Mouse (Mus musculus) CD4-positive, CD25-positive, alpha-beta regulatory T cell, adult 4 months (primary cell): ENCODE results near the gene Vmn2r83. TPM values are rescaled to one million over a fixed set of nuclear protein-coding genes. Genes with fewer than 3 reads are reported as not detected.
A peak's percentile ranks its signal among the peaks of the same experiment; 100 is the strongest.
"Not testable (repeated sequence)": the region's sequence is repeated elsewhere in the genome, so short reads cannot be mapped to it uniquely, and the experiment has no call there.

Source experiments
- ATAC-seq: one replicate; pipeline ENCODE4 v1.8.0; 2017
- polyA plus RNA-seq, 2 experiments: library from polyadenylated mRNA; unstranded; fragments of 100-300 nt; shearing (Covaris generic); gene quantifications; one replicate each; pipeline ENCODE4 v1.2.1; 2017

Gene Vmn2r83
- not detected for polyA plus RNA-seq

DNA sequence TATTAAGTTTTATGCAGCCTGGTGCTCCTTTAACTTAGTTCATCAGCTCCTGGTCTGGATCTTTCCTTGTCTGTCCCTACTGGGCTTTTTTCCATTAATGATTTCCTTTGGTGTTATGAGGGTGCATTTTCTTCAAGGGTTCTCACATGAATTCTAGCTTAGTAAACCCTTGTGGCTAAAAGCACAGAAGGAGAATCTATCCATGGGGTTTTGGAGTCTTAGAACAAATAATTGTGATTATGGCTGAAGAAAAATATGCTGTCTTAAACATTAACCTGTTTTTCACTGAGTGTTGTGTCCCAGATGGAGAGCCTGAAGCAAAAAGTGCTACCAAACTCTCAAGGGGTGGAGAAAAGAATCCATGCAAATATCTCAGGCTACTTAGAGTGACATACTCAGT lies at the start of gene Vmn2r83:
Vmn2r83 (plus strand) TSS at position 301 of the 400 bp plus-strand sequence.
- ATAC-seq = no peak

- not testable (repeated sequence) for ATAC-seq
Observed at GRCm38 (mm10) chr10:79435141-79435820, 33.2 kb upstream of the Vmn2r83 start.

GRCm38 (mm10) chr10:79495886-79496285 lies 27.4 kb downstream of the Vmn2r83 start:
- no peak for ATAC-seq

DNA sequence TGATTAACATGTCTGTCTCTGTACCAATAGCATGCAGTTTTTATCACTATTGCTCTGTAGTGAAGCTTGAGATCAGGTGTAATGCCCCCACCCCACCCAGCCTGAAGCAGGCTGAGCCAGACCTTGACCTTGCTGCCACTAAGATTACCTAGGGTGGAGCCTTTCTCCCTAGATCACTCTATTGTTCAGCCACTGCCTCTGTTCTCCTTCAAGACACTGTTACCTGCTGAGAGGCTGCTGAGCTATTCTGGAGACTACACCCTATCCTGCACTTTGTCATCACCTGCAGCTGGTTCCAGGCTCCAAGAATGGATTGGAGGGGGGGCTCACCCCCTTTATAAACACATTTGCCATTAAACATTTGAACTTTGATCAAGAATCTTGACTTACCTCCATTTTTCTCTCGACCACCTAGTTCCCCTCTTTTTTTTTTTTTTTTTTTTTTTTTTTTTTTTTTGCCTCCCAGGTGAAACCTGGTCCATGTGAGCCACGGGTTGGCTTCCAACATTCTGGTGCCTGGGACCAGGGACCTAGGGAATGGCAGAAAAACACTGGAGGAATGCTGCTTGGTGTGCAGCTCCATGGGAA lies 28.3 kb downstream of the Vmn2r83 start:
- no peak for ATAC-seq

GRCm38 (mm10) chr10:79502830-79503644 lies 34.5 kb downstream of the Vmn2r83 start:
- no peak for ATAC-seq

- ATAC-seq = no peak
Observed at GRCm38 (mm10) chr10:79506709-79507108, 38.2 kb downstream of the Vmn2r83 start.

DNA sequence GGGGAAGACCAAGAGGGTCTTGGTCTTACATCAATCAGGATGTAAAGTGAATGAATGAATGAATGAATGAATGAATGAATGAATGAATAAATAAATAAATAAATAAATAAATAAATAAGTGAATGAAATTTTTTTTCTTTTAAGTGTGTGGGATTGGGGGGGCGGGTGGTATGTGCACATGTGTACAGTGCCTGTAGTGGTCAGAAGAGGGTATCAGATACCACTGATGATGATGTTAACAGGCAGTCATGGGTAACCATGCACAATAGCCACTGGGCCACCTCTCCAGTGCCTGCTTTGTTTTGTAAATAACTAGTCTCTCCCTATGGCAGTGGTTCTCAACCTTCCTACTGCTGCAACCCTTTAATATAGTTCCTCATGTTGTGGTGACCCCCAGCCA lies 55.9 kb downstream of the Vmn2r83 start:
- ATAC-seq = no peak

GRCm38 (mm10) chr10:79525456-79526325 lies 57.2 kb downstream of the Vmn2r83 start:
- ATAC-seq = no peak

DNA sequence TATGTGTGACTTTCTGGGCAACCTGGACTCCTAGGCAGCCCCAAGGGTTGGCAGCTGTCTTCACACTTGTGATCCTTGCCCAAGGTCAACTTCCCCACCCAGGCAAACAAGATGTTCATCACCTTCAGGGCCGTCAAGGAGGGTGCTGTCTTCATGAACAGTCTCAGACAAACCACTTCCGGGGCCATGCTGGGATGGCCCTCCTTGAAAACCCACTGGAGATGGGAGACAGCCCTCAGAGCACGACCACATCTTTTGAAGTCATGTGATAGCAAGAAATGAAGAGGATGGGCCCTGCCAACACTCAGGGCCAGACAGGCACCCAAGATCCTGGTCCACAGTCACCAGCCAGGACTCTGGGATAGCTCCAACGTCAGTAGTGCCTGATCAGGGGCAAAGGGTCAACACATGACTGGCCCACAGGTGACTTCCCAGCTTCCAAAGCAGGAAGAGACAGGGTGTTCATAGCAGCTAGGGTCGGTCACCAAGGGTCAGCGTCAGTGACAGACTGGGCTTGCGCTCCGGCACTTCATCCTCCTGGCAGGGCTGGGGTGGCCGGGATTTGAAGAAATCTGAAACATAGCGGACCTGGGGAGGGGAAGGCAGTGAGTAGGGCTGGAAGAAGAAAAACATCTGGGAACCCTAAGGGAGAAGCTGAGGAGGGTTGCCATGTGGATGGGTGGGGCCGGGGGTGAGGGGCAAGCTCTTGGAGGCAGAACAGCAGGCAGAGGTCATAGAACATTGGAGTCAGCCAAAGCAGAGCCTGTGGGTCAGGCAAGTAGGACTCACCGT lies 58.3 kb downstream of the Vmn2r83 start:
- no peak for ATAC-seq

DNA sequence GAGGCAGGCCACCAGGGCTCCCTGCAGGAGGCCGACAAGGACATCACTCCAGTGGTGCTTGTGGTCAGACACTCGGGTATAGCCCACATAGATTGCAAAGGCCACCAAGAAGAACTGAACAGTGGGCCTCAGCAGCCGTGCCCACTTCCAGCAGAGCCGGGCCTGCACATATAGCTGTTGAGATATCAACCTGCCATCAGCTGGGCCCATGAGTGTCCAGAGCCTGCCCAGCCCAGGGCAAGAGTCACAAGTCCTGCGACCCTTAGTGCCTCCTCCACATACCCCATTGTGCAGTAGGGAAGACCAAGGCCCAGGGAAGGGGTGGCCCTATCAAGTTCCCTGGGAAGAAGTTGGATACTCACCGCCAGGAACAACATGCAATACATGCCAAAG lies 58.9 kb downstream of the Vmn2r83 start:
- ATAC-seq = no peak

GRCm38 (mm10) chr10:79528081-79528480 lies 59.5 kb downstream of the Vmn2r83 start:
- no peak for ATAC-seq

GRCm38 (mm10) chr10:79530241-79530640 lies 61.7 kb downstream of the Vmn2r83 start:
- ATAC-seq = no peak

GRCm38 (mm10) chr10:79530721-79531120 lies 62.2 kb downstream of the Vmn2r83 start:
- no peak for ATAC-seq

DNA sequence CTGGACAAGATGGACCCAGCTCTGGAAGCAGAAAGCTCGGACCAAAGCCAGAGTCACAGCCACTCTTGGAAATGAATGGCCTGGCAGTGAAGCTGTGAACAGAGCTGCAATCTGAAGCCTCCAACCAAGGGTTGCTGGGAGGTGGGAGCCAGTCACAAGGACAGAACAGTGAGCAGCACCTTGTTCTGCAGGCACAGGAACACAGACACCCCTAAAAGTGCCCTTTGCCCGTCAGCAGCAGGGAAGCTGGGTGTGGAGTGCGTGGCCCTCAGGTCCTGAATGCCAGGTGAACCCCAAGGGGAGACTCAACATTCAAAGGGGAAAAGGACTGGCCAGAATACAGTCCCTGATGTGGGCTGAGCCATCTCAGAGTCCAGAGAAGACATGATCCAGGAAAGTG lies 63.1 kb downstream of the Vmn2r83 start:
- ATAC-seq = no peak

GRCm38 (mm10) chr10:79532678-79533077 lies 64.1 kb downstream of the Vmn2r83 start:
- ATAC-seq = peak; percentile 13

GRCm38 (mm10) chr10:79533126-79533911 lies 64.8 kb downstream of the Vmn2r83 start, which contains the start of gene Plpp2:
TSS of gene Plpp2 (minus strand) at chr10:79533796.
- ATAC-seq = peak; percentile 73

- no peak for ATAC-seq
Observed at GRCm38 (mm10) chr10:79534426-79534825, 65.9 kb downstream of the Vmn2r83 start.

DNA sequence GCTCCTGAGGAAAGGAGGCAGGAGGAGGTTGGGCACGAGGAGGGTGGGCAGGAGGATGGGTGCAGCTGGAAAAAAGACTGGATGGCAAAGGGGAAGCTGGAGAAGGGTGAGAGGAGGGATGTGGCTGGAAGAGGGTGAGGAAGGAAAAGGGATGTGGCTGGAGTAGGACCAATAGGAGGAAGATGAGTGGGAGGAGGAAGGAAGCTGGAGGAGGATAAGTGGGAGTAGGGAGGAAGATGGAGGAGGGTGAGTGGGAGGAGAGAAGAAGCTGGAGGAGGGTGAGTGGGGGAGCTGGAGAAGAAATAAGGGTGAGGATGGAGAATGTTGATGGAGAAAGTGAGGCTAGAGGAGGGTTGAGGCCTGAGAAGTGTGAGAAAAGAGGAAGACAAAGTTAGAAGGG lies 66.9 kb downstream of the Vmn2r83 start:
- no peak for ATAC-seq

- no peak for ATAC-seq
Observed at GRCm38 (mm10) chr10:79536461-79537080, 68.0 kb downstream of the Vmn2r83 start.

DNA sequence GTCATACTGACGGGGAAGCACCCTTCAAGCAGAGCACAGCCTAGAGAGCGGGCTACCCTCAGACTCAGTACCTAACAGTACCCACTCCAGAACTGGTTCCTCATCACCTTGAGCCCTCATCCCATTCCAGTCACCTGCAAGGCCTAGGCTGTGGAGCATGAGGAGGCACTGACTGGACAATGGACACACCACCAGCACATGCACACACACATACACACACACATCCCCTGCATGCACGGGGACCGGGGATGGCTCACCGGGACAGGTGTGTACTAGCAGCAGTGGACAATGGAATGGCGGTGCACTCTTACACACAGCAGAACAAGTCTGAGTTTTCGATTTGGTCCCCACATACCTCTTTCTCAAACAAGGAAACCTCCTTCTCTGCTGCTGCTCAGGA lies 68.7 kb downstream of the Vmn2r83 start:
- no peak for ATAC-seq
